Mouse (Mus musculus): ENCODE results near the gene Sirt2.

GRCm38 (mm10) chr7:28808221-28808941, 41.8 kb downstream of the Sirt2 start, which contains the start of gene Hnrnpl:
- TF ChIP-seq EP300 (IDR thresholded peaks at IDR 0.05; ENCODE audit: low read depth), result no peak
- TF ChIP-seq CTCF (IDR thresholded peaks at IDR 0.05; ENCODE audit: low read depth), result no peak

All from heart, postnatal 0 days (tissue).